Mouse (Mus musculus) bone marrow, adult 2 months (tissue): ENCODE measurements around the gene Tm6sf1.

ENCODE experiments used
- CTCF ChIP-seq: fragments of 200-500 bp; IDR thresholded peaks from 2 replicates; pipeline ENCODE4 v1.5.1; 2011; ENCODE audit warnings: low read length, control low read depth; ENCODE audit not compliant: control insufficient read depth, insufficient read depth
- POLR2A ChIP-seq: fragments of 200-500 bp; IDR thresholded peaks from 2 replicates; pipeline ENCODE4 v1.6.1; 2011; ENCODE audit warnings: low read depth, mild to moderate bottlenecking, control low read depth, low read length, borderline replicate concordance; ENCODE audit not compliant: control insufficient read depth

GRCm38 (mm10) chr7:81872493-81873013 lies 13.8 kb downstream of the Tm6sf1 start:
- TF ChIP-seq POLR2A, result no peak
- no peak for TF ChIP-seq CTCF
